Mouse (Mus musculus): ENCODE data around the gene Pax8.

Pax8 gene

DNA sequence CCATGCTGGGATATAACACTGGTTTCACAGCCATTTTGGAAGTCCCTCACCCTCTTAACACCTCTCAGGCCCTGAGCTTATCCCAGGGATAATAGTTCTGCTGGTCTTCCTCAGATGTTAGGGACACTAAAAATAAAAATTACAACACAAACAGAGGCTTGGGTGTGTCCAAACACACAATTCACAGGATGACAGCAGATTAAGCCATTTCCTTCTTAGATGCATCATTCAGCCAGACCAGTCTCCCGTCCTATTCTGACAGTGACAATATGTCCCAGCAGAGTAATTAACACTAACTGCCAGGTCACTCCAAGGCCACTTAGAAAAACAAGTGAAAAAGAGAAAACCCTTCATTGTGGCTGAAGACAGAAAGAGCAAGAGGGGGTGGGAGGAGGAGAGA lies 8.2 kb downstream of the Pax8 start:
- no peak for DNase-seq (ENCODE audit: low read depth, low spot score)

DNA sequence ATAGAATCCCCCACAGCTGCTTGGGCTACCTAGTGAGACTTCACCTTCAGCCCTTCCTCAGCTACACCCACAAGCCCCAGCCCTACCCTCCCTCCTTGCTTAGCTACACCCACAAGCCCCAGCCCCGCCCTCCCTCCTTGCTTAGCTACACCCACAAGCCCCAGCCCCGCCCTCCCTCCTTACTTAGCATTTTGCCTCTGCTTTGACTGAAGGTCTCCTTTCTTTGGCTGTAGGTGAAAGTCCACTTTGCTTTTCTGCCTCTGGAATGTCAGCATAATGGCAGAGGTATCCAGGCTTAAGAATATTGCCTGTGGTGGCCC lies 14.6 kb downstream of the Pax8 start:
- peak; percentile 3 for DNase-seq (ENCODE audit: low read depth, low spot score)

DNA sequence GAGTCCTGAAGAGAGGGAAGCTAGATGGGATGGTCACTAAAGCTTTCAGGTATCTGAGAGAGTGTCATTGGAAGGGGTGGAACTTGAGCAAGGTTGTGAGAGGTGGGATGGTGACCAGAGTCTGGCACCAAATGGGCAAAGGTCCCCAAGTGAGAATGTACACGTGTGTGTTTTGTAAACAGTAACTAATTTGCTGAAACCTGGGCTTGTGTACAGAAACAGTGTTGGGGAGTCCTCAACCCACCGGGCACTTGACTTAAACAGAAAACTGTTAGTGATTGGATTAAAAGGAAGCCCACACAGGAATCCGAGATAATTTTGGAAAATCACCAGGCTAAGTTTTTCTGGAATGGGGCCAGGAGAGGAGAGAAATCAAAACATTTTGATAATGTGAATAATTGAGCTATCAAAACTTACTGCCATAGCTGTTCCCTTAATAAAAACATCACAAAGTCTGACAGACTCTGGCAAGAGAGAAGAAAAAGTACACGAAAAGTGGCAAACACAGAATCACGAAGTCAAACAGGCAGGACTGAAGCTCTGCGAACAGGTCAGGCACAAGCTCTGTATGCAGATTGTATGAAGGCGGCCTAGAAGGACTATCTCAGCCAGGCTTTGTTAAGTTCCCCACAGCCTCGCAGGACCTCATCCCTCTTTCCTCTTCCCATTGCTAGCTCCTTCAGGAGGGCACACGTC lies 15.1 kb downstream of the Pax8 start:
- no peak for DNase-seq (ENCODE audit: low read depth, low spot score)

- no peak for DNase-seq (ENCODE audit: low read depth, low spot score)
These were observed 18.6 kb downstream of the Pax8 start for GRCm38 (mm10) chr2:24456841-24457240.

DNA sequence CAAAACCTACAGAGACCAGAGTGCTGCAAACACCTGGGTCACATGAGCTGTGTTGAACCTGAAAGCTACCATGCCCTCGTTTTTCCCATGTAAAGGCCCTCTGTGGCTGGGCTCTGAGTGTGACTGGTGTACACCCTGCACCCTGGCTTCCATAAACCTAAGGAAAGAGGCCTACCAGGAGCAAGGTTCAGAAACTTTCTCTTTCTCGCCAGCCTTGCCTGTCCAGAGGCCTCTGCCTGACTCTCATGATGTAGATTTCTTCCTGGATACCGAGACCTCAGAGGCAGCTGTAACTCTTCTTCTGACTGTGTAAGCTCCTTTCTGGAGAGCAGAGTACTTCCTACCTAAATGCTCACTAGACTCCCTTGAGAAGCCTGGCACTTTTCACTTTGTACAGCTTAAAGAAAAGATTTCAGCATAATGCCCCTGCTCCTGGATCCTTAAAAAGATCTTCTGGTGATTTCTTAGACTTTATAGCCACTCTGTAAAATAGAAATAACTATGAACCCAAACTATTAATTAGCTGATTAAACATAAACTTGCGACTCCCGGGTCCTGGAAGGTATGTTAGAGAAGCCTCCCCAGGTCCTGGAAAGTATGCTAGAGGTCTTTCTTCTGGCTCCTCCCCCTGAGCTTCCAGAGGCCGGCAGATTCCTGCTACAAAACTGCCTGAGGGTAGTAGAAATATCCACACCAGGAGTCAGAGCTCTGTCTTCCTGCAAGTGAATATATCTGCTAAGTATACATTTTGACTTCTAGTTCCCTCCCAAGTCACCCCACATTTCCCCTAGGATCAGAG lies 20.1 kb downstream of the Pax8 start:
- no peak for DNase-seq (ENCODE audit: low read depth, low spot score)

GRCm38 (mm10) chr2:24454429-24455011 lies 20.9 kb downstream of the Pax8 start:
- no peak for DNase-seq (ENCODE audit: low read depth, low spot score)

DNA sequence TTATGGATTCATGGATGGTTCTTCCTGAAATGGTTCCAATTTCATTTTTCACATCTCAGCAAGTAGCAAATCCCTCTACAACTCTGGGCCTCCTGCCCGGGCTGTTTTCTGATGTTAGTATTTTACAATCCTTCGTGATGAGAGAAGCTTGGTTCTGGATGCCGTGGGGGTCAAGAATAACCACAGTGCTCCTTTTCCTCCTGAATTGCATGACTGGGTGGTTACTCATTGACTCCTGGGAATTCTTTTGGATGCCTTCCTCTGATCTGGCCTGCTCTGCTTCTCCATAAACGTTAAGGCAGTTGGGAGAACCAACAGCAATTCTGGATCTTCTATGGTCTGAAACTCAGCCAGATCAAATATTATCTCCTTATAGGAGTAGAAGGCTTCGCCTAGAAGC lies 22.2 kb downstream of the Pax8 start:
- DNase-seq (ENCODE audit: low read depth, low spot score), result no peak

GRCm38 (mm10) chr2:24449111-24449510 lies 26.3 kb downstream of the Pax8 start:
- no peak for DNase-seq (ENCODE audit: low read depth, low spot score)

- no peak for DNase-seq (ENCODE audit: low read depth, low spot score)
These were observed 32.1 kb downstream of the Pax8 start for GRCm38 (mm10) chr2:24443256-24443790.

DNA sequence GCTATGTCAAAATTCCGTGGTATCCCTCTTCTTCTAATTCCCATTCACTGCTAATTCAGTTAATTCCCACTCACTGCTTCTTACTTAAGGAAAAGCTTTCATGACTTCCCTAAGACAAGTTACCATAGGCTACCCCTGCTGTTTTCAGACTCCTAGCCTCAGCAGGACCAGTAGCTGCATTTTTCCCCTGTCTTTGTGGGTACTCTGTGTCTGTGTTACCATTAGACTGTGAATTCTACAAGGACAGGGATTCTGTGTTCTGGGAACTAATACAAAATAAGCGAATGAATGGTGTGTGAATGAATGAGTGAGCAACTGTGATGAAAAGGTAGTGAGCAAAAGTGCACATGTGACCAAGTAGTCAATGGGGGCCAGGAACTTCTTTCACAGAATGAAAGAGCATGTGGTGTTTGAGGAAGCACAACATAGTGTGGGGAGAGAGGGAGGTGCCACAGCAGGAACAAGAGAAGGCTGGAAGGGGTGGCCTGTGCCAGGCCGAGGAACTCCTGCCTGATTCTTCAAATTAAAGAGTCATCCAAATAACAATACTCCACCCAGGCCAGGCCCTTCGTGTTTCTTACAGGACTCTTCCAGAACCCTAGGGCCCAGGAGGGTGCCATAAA lies 33.0 kb downstream of the Pax8 start:
- no peak for DNase-seq (ENCODE audit: low read depth, low spot score)

GRCm38 (mm10) chr2:24441899-24442298 lies 33.5 kb downstream of the Pax8 start:
- no peak for DNase-seq (ENCODE audit: low read depth, low spot score)

DNA sequence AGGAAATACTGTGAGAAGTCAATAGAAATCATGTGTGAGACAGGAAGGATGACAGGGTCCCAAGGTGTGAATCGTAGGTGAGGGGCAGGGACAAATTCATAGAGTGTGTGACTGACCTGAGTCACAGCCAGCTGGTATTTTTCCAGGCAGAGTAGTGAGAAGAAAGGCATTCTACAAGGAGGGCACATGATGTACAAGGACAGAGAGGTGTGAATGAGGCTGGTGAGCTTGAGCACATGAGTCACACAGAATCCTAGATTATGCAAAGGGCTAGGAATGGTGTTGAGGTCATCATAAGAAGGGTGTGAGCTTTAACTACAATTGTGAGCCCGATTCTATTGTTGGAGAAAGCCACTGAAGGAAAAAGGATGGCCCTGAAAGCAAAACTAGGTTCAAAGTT lies 35.3 kb downstream of the Pax8 start:
- DNase-seq (ENCODE audit: low read depth, low spot score), result no peak

DNA sequence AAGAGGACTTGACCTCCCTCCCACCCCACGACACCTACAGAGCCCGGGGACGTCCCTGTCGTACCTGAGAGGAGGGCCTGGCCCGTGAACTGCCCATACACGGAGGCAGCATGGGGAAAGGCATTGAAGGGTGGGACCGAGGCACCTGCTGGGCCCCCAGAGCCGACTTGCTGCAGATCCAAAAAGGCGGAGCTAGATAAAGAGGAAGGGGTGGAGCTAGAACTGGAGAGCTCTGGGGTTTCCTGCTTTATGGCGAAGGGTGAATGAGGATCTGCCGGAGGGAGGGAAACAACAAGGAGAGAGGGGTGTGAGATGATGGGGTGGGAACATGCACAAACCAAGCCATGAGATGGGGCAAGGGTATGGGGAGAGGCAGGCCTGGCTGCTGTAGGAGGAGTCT lies 39.7 kb downstream of the Pax8 start:
- no peak for DNase-seq (ENCODE audit: low read depth, low spot score)

- no peak for DNase-seq (ENCODE audit: low read depth, low spot score)
These were observed 40.7 kb downstream of the Pax8 start for GRCm38 (mm10) chr2:24434670-24435069.

GRCm38 (mm10) chr2:24429806-24430205 lies 45.6 kb downstream of the Pax8 start:
- DNase-seq (ENCODE audit: low read depth, low spot score), result no peak

GRCm38 (mm10) chr2:24427866-24428675 lies 47.3 kb downstream of the Pax8 start:
- no peak for DNase-seq (ENCODE audit: low read depth, low spot score)

GRCm38 (mm10) chr2:24425630-24426029 lies 49.8 kb downstream of the Pax8 start:
- no peak for DNase-seq (ENCODE audit: low read depth, low spot score)

DNA sequence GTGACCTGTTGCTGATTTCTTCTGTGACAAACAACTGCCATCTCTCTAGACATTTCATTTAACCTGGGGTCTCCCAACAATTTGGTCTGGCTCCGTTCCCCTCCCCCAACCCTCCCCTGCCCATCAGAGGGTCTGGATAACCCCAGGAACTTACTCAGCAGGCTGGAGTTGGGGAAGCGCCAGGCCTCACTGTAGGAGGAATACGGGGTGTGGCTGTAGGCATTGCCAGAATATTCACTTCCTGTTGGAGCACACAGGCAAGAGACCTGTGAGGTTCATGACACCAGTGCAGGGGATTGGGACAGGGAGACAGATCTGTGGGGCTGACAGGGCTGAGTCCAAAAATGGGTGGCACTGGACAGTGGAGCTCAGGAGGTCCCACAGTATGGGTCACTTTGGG lies 52.6 kb downstream of the Pax8 start:
- DNase-seq (ENCODE audit: low read depth, low spot score), result no peak

DNA sequence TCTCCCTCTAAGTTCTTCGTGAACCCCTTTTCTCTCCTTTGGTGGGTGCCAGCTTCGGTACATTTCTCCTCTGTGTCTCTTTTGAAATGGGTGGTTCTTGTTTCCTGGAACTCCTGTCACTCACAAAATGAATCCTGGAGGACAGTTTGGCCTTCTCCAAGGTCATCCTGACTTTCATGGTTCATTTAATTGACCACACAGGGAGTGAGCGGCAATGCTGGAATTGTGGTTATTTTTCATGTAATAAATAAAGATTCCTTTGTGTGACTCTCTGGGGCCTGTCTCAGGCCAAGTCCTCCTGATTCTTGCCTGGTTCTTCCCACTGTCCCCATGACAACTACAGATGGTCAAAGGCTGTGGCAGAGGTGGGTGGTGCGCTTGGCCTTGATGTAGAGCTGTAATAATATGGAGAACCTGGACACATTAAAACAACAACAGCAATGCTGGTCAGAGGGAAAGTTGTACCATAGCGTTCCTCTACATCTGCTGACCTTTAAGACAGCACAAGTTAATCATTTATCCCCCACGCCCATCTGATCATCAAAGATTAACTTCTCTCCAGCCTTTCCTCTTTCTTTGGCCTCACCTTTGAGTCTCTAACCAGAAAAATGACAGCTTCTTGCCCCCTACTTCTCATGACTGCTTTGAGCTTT lies 54.1 kb downstream of the Pax8 start:
- DNase-seq (ENCODE audit: low read depth, low spot score), result no peak

DNA sequence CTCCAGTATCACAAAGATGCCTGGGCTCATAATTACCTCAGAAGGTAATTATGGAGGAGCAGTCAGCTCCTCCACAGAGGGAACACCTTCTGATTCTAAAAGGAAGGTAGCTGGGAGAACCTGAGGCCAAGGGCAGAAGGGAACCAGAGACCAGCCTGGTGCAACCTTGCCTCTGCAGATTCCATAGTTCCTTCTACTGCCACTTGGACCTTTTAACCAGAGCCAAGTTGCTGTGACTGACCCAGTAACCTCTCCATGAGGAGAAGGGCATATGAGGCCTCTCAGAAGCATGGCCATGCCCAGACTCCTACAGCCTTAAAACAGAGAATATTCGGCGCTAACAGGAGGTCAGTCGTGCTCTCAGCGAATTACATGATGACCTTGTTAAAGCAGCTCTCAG lies 57.8 kb downstream of the Pax8 start:
- DNase-seq (ENCODE audit: low read depth, low spot score), result no peak

DNA sequence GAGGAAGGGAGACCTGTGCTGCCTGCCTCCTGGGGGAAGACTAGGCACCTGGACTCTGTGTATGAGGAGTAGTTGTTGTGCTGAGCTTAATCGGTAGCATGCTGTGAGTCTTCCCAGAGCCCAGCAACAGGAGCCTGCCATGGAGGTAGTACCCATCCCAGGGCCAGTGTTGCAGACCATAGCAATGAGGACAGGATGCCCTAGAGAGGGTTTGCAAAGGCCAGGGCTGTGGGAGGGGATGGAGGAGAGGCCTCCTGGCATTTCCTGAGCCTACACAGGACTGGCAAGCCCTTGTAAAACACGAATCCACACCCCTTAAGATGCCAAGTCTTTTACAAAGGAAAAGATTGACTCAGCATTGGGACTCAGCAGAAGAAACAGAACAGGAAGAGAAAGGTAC lies 58.3 kb downstream of the Pax8 start:
- no peak for DNase-seq (ENCODE audit: low read depth, low spot score)
